Mouse (Mus musculus) mouse trophoblast stem cell (cell line): ENCODE data around the gene Hmg20b.

Experiments used
- in situ Hi-C, 2 experiments: fragments of 300-500 bp; cut with MseI, MboI; formaldehyde crosslinking; loops; 2 replicates in 1 of 2; 3 replicates in 1 of 2; pipeline ENCODE4 v1.15.1; 2025

Hmg20b gene

GRCm38 (mm10) chr10:81305663-81306062 lies 44.6 kb downstream of the Hmg20b start:
- in situ Hi-C loops, result no loop called here

- in situ Hi-C loops, result no loop called here
These were observed 45.6 kb downstream of the Hmg20b start for GRCm38 (mm10) chr10:81304597-81305238.

GRCm38 (mm10) chr10:81303761-81304160 lies 46.5 kb downstream of the Hmg20b start:
- in situ Hi-C loops, result no loop called here

- in situ Hi-C loops, result no loop called here
These were observed 47.0 kb downstream of the Hmg20b start for GRCm38 (mm10) chr10:81303258-81303657.

- in situ Hi-C loops, result no loop called here
These were observed 47.5 kb downstream of the Hmg20b start for GRCm38 (mm10) chr10:81302781-81303218.

- in situ Hi-C loops, result no loop called here
These were observed 48.0 kb downstream of the Hmg20b start for GRCm38 (mm10) chr10:81302288-81302687.

GRCm38 (mm10) chr10:81301321-81301720 lies 49.0 kb downstream of the Hmg20b start:
- in situ Hi-C loops, result no loop called here

- in situ Hi-C loops, result no loop called here
These were observed 49.9 kb downstream of the Hmg20b start for GRCm38 (mm10) chr10:81300352-81300907.

- in situ Hi-C loops, result no loop called here
These were observed 50.5 kb downstream of the Hmg20b start for GRCm38 (mm10) chr10:81299585-81300351.

GRCm38 (mm10) chr10:81298369-81299100 lies 51.7 kb downstream of the Hmg20b start:
- in situ Hi-C loops, result no loop called here

- in situ Hi-C loops, result no loop called here
These were observed 52.4 kb downstream of the Hmg20b start for GRCm38 (mm10) chr10:81297845-81298244.

GRCm38 (mm10) chr10:81297246-81297645 lies 53.0 kb downstream of the Hmg20b start:
- in situ Hi-C loops, result no loop called here
